Mouse (Mus musculus) stomach, postnatal 0 days (tissue): ENCODE data around the gene Osbpl11. TPM values are rescaled to one million over a fixed set of nuclear protein-coding genes. Genes with fewer than 3 reads are reported as not detected.
"Not testable (repeated sequence)": the region's sequence is repeated elsewhere in the genome, so short reads cannot be mapped to it uniquely, and the experiment has no call there.

Source experiments
- ATAC-seq: fragments of 200-750 bp; cut with Nextera tagmentation; 2 replicates; pipeline ENCODE4 v1.8.0; 2017; ENCODE audit not compliant: low FRiP score, low TSS enrichment
- DNase-seq: peaks from one replicate; pipeline ENCODE4 v3.0.0-alpha.2; 2016; ENCODE audit warnings: low spot score
- H3K27ac ChIP-seq: fragments of 300-500 bp; sonication (generic); replicated peaks from 2 replicates; pipeline ENCODE4 v1.5.1; 2014; ENCODE audit warnings: mild to moderate bottlenecking, control low read depth
- H3K27me3 ChIP-seq: fragments of 300-500 bp; sonication (generic); 2 replicates; pipeline ENCODE4 v1.6.1; 2014; ENCODE audit warnings: low read length; ENCODE audit not compliant: control insufficient read depth, insufficient read depth
- H3K36me3 ChIP-seq: fragments of 300-500 bp; sonication (generic); 2 replicates; pipeline ENCODE4 v1.6.1; 2014; ENCODE audit warnings: low read length, mixed read lengths; ENCODE audit not compliant: control insufficient read depth, insufficient read depth
- H3K4me1 ChIP-seq: fragments of 300-500 bp; sonication (generic); replicated peaks from 2 replicates; pipeline ENCODE4 v1.6.1; 2014; ENCODE audit warnings: antibody characterized with exemption; ENCODE audit not compliant: control insufficient read depth, insufficient read depth
- H3K4me2 ChIP-seq: fragments of 300-500 bp; sonication (generic); replicated peaks from 2 replicates; pipeline ENCODE4 v1.6.1; 2014; ENCODE audit warnings: low read depth, mild to moderate bottlenecking, control low read depth, moderate library complexity
- H3K4me3 ChIP-seq: fragments of 300-500 bp; sonication (generic); 2 replicates; pipeline ENCODE4 v1.5.1; 2014; ENCODE audit warnings: low read depth, low read length, control low read depth
- H3K9ac ChIP-seq: fragments of 300-500 bp; sonication (generic); 2 replicates; pipeline ENCODE4 v1.6.1; 2014; ENCODE audit warnings: mild to moderate bottlenecking, low read length, control low read depth, mixed read lengths
- H3K9me3 ChIP-seq: fragments of 300-500 bp; sonication (generic); 2 replicates; pipeline ENCODE4 v1.6.1; 2016; ENCODE audit warnings: low read length; ENCODE audit not compliant: control insufficient read depth
- CTCF ChIP-seq: IDR thresholded peaks from 2 replicates; pipeline ENCODE4 v1.5.1; 2016; ENCODE audit warnings: antibody characterized with exemption, low read depth, mild to moderate bottlenecking, moderate library complexity
- EP300 ChIP-seq: optimal IDR thresholded peaks from 2 replicates; pipeline ENCODE3; 2016; ENCODE audit warnings: antibody characterized with exemption
- WGBS: fragments of 180-500 bp; shearing (Covaris S2); extraction: QIAGEN DNeasy Blood & Tissue Kit; methylation state at CpG from one replicate; pipeline ENCODE4 v1.1.7; 2014; 5-methylcytosine and 5-hydroxymethylcytosine counted together
- polyA plus RNA-seq: library from polyadenylated mRNA; unstranded; fragments of >200 nt; fragmentation: Nextera tagmentation; extraction: Ambion mirVana; gene quantifications from 2 replicates; pipeline ENCODE4 v1.2.1, GENCODE M21; 2015

Osbpl11 gene
- polyA plus RNA-seq, 1 experiment from 2014 or later, result 8.1 TPM

- Histone ChIP-seq H3K4me1 (no peaks in the 10 kb centered on the region), H3K9me3 (no peaks in the 10 kb centered on the region), H3K4me3 (no peak overlapping the region), H3K27me3 (no peaks in the 10 kb centered on the region), H3K9ac (no peak overlapping the region), H3K36me3 (no peaks in the 10 kb centered on the region), H3K4me2 (no peak overlapping the region), H3K27ac (no peak overlapping the region)
- ATAC-seq (no peak), DNase-seq (no peak)
- TF ChIP-seq CTCF, result no peak
- TF ChIP-seq EP300, result no peak
- 85% methylated on average over 2 of the region's 2 CpGs for WGBS
These were observed 25.5 kb upstream of the Osbpl11 start for GRCm38 (mm10) chr16:33159363-33159762.

DNA sequence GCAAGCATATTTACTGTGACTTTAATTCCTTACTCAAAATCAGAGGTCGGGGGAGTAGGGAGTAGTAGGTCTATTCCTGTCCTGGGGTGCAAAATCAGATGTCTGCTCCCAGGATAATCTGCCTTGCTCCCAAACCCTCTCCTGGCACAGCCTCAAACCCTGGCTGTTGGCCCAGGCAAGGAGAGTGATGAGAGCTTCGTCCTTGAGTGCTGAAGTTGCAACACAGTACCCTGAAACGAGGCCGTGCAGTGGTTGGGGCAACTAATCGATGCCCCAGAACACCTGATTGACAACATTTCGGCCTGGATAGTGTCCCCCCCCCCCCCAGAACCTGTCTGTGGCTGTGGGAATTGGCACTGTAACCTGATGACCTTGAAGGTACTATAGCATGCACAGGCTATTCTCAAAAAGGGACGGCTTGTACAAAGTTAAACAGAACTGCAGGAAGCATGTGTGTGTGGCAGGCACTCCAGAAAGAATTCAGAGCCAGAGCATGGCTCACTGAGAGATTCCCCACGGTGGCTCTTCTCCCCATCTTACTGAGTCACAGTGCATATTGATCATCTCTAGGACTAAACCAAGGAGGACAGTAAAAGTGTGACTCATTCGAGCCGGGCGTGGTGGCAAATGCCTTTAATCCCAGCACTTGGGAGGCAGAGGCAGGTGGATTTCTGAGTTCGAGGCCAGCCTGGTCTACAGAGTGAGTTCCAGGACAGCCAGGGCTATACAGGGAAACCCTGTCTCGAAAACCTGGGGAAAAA, 21.4 kb upstream of the Osbpl11 start:
- Histone ChIP-seq H3K27me3 (no peaks in the 10 kb centered on the region), H3K27ac (no peak overlapping the region), H3K9ac (no peak overlapping the region), H3K36me3 (no peaks in the 10 kb centered on the region), H3K4me1 (no peaks in the 10 kb centered on the region), H3K9me3 (no peaks in the 10 kb centered on the region), H3K4me2 (no peak overlapping the region), H3K4me3 (no peak overlapping the region)
- no peak for ATAC-seq
- DNase-seq, result no peak
- 66% methylated on average over 13 of the region's 13 CpGs for WGBS
- TF ChIP-seq CTCF (no peak), EP300 (no peak)

DNA sequence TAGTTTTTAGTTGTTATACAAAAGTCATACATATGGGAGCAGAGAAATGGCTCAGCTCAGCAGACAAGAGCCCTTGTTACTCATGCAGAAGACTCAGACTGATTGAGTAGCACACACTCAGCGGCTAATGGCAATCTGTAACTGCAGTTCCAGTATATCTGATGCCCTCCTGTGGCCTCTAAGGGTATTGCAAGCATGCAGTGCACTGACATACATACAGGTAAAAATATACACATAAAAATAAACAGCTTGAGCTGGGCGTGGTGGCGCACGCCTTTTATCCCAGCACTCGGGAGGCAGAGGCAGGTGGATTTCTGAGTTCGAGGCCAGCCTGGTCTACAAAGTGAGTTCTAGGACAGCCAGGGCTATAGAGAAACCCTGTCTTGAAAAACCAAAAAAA, 18.6 kb upstream of the Osbpl11 start:
- not testable (repeated sequence) for H3K4me3 ChIP-seq, H3K4me2 ChIP-seq, H3K27ac ChIP-seq, H3K9ac ChIP-seq, H3K27me3 ChIP-seq, ATAC-seq, H3K36me3 ChIP-seq, H3K9me3 ChIP-seq, H3K4me1 ChIP-seq
- WGBS, result 68% methylated on average over 6 of the region's 6 CpGs
- peak; percentile 33 for DNase-seq
- TF ChIP-seq CTCF, result peak; percentile 67

DNA sequence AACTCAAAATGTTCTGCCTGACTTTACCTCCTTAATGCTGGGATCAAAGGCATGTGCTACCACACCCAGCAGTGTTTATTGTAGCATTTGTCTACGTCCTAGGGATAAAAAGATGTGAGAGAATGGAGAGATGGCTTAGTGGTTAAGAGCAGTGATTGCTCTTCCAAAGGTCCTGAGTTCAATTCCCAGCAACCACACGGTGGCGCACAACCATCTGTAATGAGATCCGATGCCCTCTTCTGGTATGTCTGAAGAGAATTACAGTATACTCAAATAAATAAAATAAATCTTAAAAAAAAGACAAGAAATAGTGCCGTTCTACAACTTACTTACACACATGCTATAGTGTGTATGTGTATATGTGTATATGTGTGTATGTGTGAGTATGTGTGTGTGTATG, 17.3 kb upstream of the Osbpl11 start:
- Histone ChIP-seq H3K27me3 (no peaks in the 10 kb centered on the region), H3K36me3 (no peaks in the 10 kb centered on the region), H3K9ac (no peak overlapping the region), H3K4me1 (no peaks in the 10 kb centered on the region), H3K4me3 (no peak overlapping the region), H3K27ac (no peak overlapping the region), H3K4me2 (no peak overlapping the region), H3K9me3 (no peaks in the 10 kb centered on the region)
- DNase-seq, result no peak
- TF ChIP-seq CTCF (peak; percentile 70), EP300 (no peak)
- WGBS, result 34% methylated on average over 5 of the region's 5 CpGs
- no peak for ATAC-seq

DNA sequence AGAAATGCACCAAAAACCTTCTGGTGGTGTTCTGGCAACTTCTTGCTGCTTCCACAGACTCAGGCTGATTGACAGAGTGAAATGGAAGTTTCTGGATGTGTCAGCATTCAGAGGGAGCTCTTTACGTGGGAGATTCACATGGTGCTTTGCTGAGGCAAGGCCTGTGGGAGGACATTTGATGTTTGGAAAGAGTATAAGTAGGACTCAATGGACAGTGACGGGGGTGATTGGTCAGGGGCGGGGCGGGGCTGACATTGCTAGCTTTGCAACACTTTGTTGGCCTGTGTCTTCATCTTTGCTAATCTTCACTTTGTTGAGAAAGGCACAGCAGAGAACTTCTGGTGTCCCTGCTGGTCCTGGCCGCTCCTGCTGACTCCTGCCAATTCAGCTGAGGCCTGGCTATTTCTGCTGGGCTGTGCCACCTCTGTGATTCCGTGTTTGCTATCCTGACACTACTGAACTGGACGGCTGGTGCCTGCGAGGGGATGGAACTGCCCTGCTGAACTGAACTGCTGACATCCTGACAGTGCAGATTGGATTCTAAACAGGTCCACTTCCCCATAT, 15.3 kb upstream of the Osbpl11 start:
- Histone ChIP-seq H3K9ac (no peak overlapping the region), H3K9me3 (no peaks in the 10 kb centered on the region), H3K27me3 (no peaks in the 10 kb centered on the region), H3K36me3 (no peaks in the 10 kb centered on the region), H3K4me1 (no peaks in the 10 kb centered on the region), H3K27ac (no peak overlapping the region), H3K4me2 (no peak overlapping the region), H3K4me3 (no peak overlapping the region)
- WGBS, result 73% methylated on average over 8 of the region's 8 CpGs
- DNase-seq (no peak), ATAC-seq (no peak)
- TF ChIP-seq EP300 (no peak), CTCF (no peak)

DNA sequence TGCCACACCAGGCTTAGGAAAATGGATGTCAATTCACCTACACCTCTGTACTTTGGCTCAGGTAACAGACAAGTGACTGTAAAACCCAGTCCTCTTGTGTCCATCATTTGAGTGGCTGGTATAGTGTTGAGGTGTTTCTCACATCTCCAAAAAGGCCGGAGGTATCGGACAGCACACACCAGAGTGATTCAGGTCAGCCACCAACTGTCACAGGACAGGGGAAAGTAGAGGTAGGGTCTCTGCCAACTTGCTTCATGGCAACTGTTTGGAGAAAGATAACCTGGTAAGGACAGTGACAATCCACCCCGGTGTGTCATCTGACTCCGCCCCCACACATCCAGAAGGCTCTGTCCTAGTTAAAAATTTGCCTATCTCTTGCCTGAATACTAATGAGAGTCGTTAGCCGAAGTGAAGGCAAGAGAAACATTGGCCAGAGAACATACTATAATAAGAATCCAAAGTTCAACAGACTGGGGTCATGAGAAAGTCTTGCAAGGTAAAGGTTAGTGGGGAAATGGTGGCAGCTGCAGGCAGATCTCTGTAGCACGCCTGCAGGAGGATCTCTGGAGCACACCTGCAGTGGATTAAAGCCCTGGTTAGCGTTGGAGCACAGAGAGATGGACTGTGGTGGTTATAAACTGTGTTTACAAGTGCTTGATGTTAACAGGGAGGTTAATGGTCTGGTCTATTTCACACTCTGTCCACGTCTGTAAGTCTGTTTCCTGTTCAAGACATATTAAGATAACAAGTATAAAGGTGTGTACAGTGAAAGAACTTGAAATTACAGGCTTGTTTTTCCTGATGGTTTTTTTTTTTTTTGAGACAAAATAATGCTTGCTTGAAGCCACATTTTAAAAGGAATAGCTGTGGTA, 13.9 kb upstream of the Osbpl11 start:
- Histone ChIP-seq H3K4me1 (no peaks in the 10 kb centered on the region), H3K9ac (no peak overlapping the region), H3K4me2 (no peak overlapping the region), H3K4me3 (no peak overlapping the region), H3K36me3 (no peaks in the 10 kb centered on the region), H3K9me3 (no peaks in the 10 kb centered on the region), H3K27me3 (no peaks in the 10 kb centered on the region), H3K27ac (no peak overlapping the region)
- no peak for TF ChIP-seq EP300
- no peak for TF ChIP-seq CTCF
- ATAC-seq (peak; percentile 28; the same call in 1 of the 2 replicates), DNase-seq (no peak)
- 57% methylated on average over 9 of the region's 9 CpGs for WGBS
